Comparison of ENCODE assay signal across 18 mouse cellular contexts in the genomic region with DNA sequence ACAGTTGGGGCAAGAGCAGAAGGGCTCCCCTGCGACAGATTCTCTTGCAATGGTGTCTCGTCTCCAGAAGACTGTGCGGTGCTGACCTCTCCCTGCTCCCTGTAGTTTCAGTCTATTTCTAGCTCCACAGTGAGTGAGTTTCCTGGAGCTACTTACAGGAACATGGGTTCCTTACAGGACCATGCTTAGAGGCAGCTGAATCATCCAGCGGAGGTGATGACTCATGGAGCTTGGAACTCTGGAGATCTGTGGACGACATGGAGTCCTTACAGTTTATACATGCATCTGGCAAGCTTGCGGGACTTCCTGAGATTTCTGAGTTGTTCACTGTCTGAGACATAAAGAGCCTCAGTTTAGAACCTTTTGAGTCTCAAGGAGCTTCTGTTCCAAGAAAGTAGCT. TPM values are rescaled to one million over a fixed set of nuclear protein-coding genes. Genes with fewer than 3 reads are reported as not detected.
DNase-seq lines count a peak whose midpoint lies in the region; ATAC-seq and TF ChIP-seq lines count a peak whose summit lies in the region.
"Had no signal": no experiment of that assay in that cellular context is flagged by ENCODE, and none has a peak within 500 bp of the region (broad histone marks: within the 10 kb centered on the region; RNA-seq: fewer than 3 reads in every experiment).

No protein-coding gene starts in this region.

- no peaks in the 10 kb centered on the region for H3K4me1 ChIP-seq in stomach, postnatal 0 days (replicated peaks; ENCODE audit: control insufficient read depth, insufficient read depth)
- H3K4me1 ChIP-seq: hindbrain, embryonic 15.5 days; limb, embryonic 15.5 days; midbrain, embryonic 13.5 days had no signal

- no peak for TF ChIP-seq EP300 in stomach, postnatal 0 days (optimal IDR thresholded peaks at IDR 0.05)

- DNase-seq in heart, adult 8-10 months (ENCODE audit: low spot score), result peak; percentile 16
- DNase-seq in heart, postnatal 4 days, result no peak
- peak; percentile 8 for DNase-seq in urinary bladder, postnatal 14 days (ENCODE audit: low spot score)
- no peak for DNase-seq in urinary bladder, postnatal 10 days (ENCODE audit: low spot score)
- DNase-seq in fibroblast of lung, adult 2 months (ENCODE audit: low read depth), result peak; percentile 79
- DNase-seq in stomach, postnatal 0 days (ENCODE audit: low spot score), result peak; percentile 54
- no peak for DNase-seq in gastrocnemius, postnatal 14 days
- DNase-seq in layer of hippocampus, adult 11-12 months (ENCODE audit: low spot score), result no peak
- DNase-seq: adrenal gland, adult 8-10 months; cerebellum, postnatal 14 days; kidney, postnatal 10 days; liver, postnatal 0 days; lung, postnatal 4 days had no signal

- H3K9ac ChIP-seq in stomach, postnatal 0 days (ENCODE audit: low read length), result no peak overlapping the region
- H3K9ac ChIP-seq: hindbrain, embryonic 15.5 days; limb, embryonic 15.5 days; liver, postnatal 0 days; midbrain, embryonic 13.5 days had no signal

- H3K4me2 ChIP-seq in stomach, postnatal 0 days (replicated peaks; ENCODE audit: low read depth), result no peak overlapping the region
- H3K4me2 ChIP-seq: hindbrain, embryonic 15.5 days; limb, embryonic 15.5 days; midbrain, embryonic 13.5 days had no signal

- ATAC-seq in stomach, postnatal 0 days (ENCODE audit: low FRiP score, low TSS enrichment), result peak; percentile 71; the same call in 1 of the 2 replicates
- ATAC-seq: forebrain, embryonic 16.5 days; intestine, postnatal 0 days; midbrain, embryonic 13.5 days had no signal

- H3K27ac ChIP-seq in stomach, postnatal 0 days (replicated peaks), result no peak overlapping the region
- H3K27ac ChIP-seq: hindbrain, embryonic 15.5 days; limb, embryonic 15.5 days; midbrain, embryonic 13.5 days had no signal

- 60% methylated on average over 6 of the region's 6 CpGs for WGBS in stomach, postnatal 0 days

- no peaks in the 10 kb centered on the region for H3K9me3 ChIP-seq in stomach, postnatal 0 days (ENCODE audit: control insufficient read depth, low read length)
- H3K9me3 ChIP-seq: hindbrain, embryonic 15.5 days; limb, embryonic 15.5 days; midbrain, embryonic 13.5 days had no signal

- no peak overlapping the region for H3K4me3 ChIP-seq in stomach, postnatal 0 days (ENCODE audit: low read depth, low read length)
- H3K4me3 ChIP-seq: hindbrain, embryonic 15.5 days; limb, embryonic 15.5 days; midbrain, embryonic 13.5 days had no signal

- H3K36me3 ChIP-seq in stomach, postnatal 0 days (ENCODE audit: control insufficient read depth, insufficient read depth, low read length), result no peaks in the 10 kb centered on the region
- H3K36me3 ChIP-seq: hindbrain, embryonic 15.5 days; limb, embryonic 15.5 days; midbrain, embryonic 13.5 days had no signal

- no peaks in the 10 kb centered on the region for H3K27me3 ChIP-seq in stomach, postnatal 0 days (ENCODE audit: control insufficient read depth, insufficient read depth, low read length)
- H3K27me3 ChIP-seq: hindbrain, embryonic 15.5 days; limb, embryonic 15.5 days; midbrain, embryonic 13.5 days had no signal

- intact Hi-C loops in gastrocnemius, postnatal 14 days (cut with DNase I; ENCODE audit: low total_unique reads), result no loop called here

- TF ChIP-seq CTCF in stomach, postnatal 0 days (IDR thresholded peaks at IDR 0.05; ENCODE audit: low read depth), result no peak

RNA-seq across cellular contexts. Expression of a gene that starts 50.0 kb away (rescaled TPM):
- 10 to 100 TPM in 2 of 4 experiments, 1 to 10 TPM in 2; 8.2 to 12.4 (median 10.8) TPM for total RNA-seq in heart, adult 8-10 months (2022)
- total RNA-seq in heart, postnatal 4 days (2021), result 10 to 100 TPM in 1 of 2 experiments, 1 to 10 TPM in 1; 9.3 to 10.1 TPM
- 52.7 and 55.9 TPM in 2 replicates for polyA plus RNA-seq in stomach, postnatal 0 days (2015; fragmentation: Nextera tagmentation; extraction: Ambion mirVana)
- 1 to 10 TPM; 4.8 to 5.2 TPM for total RNA-seq in gastrocnemius, postnatal 14 days (2021)

Comparison
In these comparisons a context has a peak if more than half of its experiments do, and no peak if none do; other contexts are left out.
1. DNase-seq: peak in heart, adult 8-10 months (single experiment), urinary bladder, postnatal 14 days (single experiment), fibroblast of lung, adult 2 months (single experiment) and stomach, postnatal 0 days (single experiment); none in heart, postnatal 4 days (single experiment), urinary bladder, postnatal 10 days (single experiment), gastrocnemius, postnatal 14 days (single experiment) and layer of hippocampus, adult 11-12 months (single experiment).